8 mouse cellular contexts compared by ENCODE assay signal in the genomic region with DNA sequence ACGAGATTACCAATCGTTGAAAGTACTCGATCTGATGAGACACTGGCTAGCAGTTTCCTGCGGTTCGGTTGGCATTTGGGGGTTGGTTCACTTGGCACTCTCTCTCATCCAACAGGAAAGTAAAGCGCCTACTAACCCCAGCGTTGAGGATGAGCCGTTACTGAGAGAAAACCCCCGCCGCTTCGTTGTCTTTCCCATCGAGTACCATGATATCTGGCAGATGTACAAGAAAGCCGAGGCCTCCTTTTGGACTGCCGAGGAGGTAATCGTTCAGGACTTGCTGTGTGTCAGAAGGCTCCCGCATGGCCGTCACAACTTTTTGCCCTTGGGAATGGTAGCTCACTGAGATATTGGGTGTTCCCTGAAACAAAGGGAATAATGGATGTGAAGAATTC. TPM values are rescaled to one million over a fixed set of nuclear protein-coding genes. Genes with fewer than 3 reads are reported as not detected.
A peak's percentile ranks its signal among the peaks of the same experiment; 100 is the strongest.
DNase-seq lines count a peak whose midpoint lies in the region; ATAC-seq and TF ChIP-seq lines count a peak whose summit lies in the region.

No protein-coding gene starts in this region.

- 2% methylated on average over 17 of the region's 17 CpGs for WGBS in heart, embryonic 10.5 days
- WGBS in forebrain, embryonic 13.5 days, result 1% methylated on average over 17 of the region's 17 CpGs
- under 1% methylated on average over 17 of the region's 17 CpGs for WGBS in liver, embryonic 14.5 days (ENCODE audit: insufficient replicate concordance)

- H3K27ac ChIP-seq in heart, embryonic 10.5 days, result peak overlapping the region; percentile 96
- H3K27ac ChIP-seq in forebrain, embryonic 13.5 days, result peak overlapping the region; percentile 80; the same call in 1 of the 2 replicates
- H3K27ac ChIP-seq in liver, embryonic 14.5 days, result peak overlapping the region; percentile 84

- ATAC-seq in CD4-positive, CD25-positive, alpha-beta regulatory T cell, adult 4 months, result peak; percentile 7
- no peak; the same call in 1 of the 2 replicates for ATAC-seq in forebrain, embryonic 13.5 days
- ATAC-seq in liver, embryonic 14.5 days (ENCODE audit: insufficient read depth), result no peak

- TF ChIP-seq CTCF in liver, embryonic 14.5 days (IDR thresholded peaks at IDR 0.05; ENCODE audit: low read depth), result no peak

- no peak for TF ChIP-seq EP300 in liver, embryonic 14.5 days (IDR thresholded peaks at IDR 0.05; ENCODE audit: low read depth)

- H3K4me1 ChIP-seq in heart, embryonic 10.5 days, result peaks cover 43% of the 10 kb centered on the region
- peaks cover 57% of the 10 kb centered on the region for H3K4me1 ChIP-seq in forebrain, embryonic 13.5 days
- peaks cover 35 to 44% of the 10 kb centered on the region in 2 experiments for H3K4me1 ChIP-seq in liver, embryonic 14.5 days (replicated peaks; ENCODE audit: control insufficient read depth in 2 of 2, insufficient read depth in 2 of 2, low read length in 1 of 2)

- H3K4me3 ChIP-seq in heart, embryonic 10.5 days, result peak overlapping the region; percentile 97
- H3K4me3 ChIP-seq in forebrain, embryonic 13.5 days, result peak overlapping the region; percentile 88
- peak overlapping the region; percentile 66 to 80 for H3K4me3 ChIP-seq in liver, embryonic 14.5 days (ENCODE audit: insufficient read depth in 1 of 2, low read depth in 2 of 2, low read length in 2 of 2)

- no peaks in the 10 kb centered on the region for H3K27me3 ChIP-seq in heart, embryonic 10.5 days (ENCODE audit: insufficient read depth, poor library complexity, severe bottlenecking)
- no peaks in the 10 kb centered on the region for H3K27me3 ChIP-seq in forebrain, embryonic 13.5 days
- H3K27me3 ChIP-seq in liver, embryonic 14.5 days (ENCODE audit: control insufficient read depth, insufficient read depth, low read length), result no peaks in the 10 kb centered on the region

- peak overlapping the region; percentile 92 for H3K9ac ChIP-seq in forebrain, embryonic 13.5 days
- peak overlapping the region; percentile 90 for H3K9ac ChIP-seq in liver, embryonic 14.5 days (replicated peaks)

- H3K9me3 ChIP-seq in heart, embryonic 10.5 days, result no peaks in the 10 kb centered on the region
- H3K9me3 ChIP-seq in forebrain, embryonic 13.5 days (replicated peaks), result no peaks in the 10 kb centered on the region
- H3K9me3 ChIP-seq in liver, embryonic 14.5 days (ENCODE audit: control insufficient read depth, low read length), result no peaks in the 10 kb centered on the region

- H3K36me3 ChIP-seq in heart, embryonic 10.5 days, result peaks cover 34% of the 10 kb centered on the region
- H3K36me3 ChIP-seq in forebrain, embryonic 13.5 days (ENCODE audit: poor library complexity, severe bottlenecking), result peaks cover 34% of the 10 kb centered on the region
- H3K36me3 ChIP-seq in liver, embryonic 14.5 days (replicated peaks; ENCODE audit: control insufficient read depth, insufficient read depth, low read depth), result peaks cover 50% of the 10 kb centered on the region

- no peak for DNase-seq in heart, embryonic 10.5 days (ENCODE audit: low spot score)
- no peak for DNase-seq in heart, postnatal 4 days
- DNase-seq in liver, embryonic 14.5 days (ENCODE audit: low read depth in 3 of 3, low spot score in 3 of 3), result no peak
- no peak for DNase-seq in urinary bladder, postnatal 14 days (ENCODE audit: low spot score)
- no peak for DNase-seq in MN1 (ENCODE audit: low spot score)
- no peak for DNase-seq in frontal cortex, postnatal 14 days (ENCODE audit: low spot score in 2 of 2)

- peak overlapping the region; percentile 78 for H3K4me2 ChIP-seq in forebrain, embryonic 13.5 days
- H3K4me2 ChIP-seq in liver, embryonic 14.5 days (ENCODE audit: low read depth), result peak overlapping the region; percentile 98

RNA-seq across cellular contexts. Expression of gene Rrm2, which starts 0.8 kb away (rescaled TPM):
- polyA plus RNA-seq in heart, embryonic 10.5 days (2016; fragmentation: Nextera tagmentation; extraction: Ambion mirVana), result 307 TPM in 2 replicates
- total RNA-seq in heart, postnatal 4 days (2021), result 100 to 1,000 TPM; 166 to 174 TPM
- polyA plus RNA-seq in CD4-positive, CD25-positive, alpha-beta regulatory T cell, adult 4 months (2017; shearing (Covaris generic)), result 10 to 100 TPM; 49.7 to 81.3 TPM
- 405 and 421 TPM in 2 replicates for polyA plus RNA-seq in forebrain, embryonic 13.5 days (2015; fragmentation: Nextera tagmentation; extraction: Ambion mirVana)
- 87.7 and 139 TPM in 2 replicates for polyA plus RNA-seq in liver, embryonic 14.5 days (2012; rRNA removed)
- polyA plus RNA-seq in liver, embryonic 14.5 days (2014; fragmentation: Nextera tagmentation; extraction: Ambion mirVana), result 388 and 401 TPM in 2 replicates

RNA-seq across cellular contexts. Expression of gene Cys1, which starts 27.2 kb away (rescaled TPM):
- 0.28 and 0.34 TPM in 2 replicates for polyA plus RNA-seq in heart, embryonic 10.5 days (2016; fragmentation: Nextera tagmentation; extraction: Ambion mirVana)
- 1 to 10 TPM; 2.8 to 3.4 TPM for total RNA-seq in heart, postnatal 4 days (2021)
- polyA plus RNA-seq in CD4-positive, CD25-positive, alpha-beta regulatory T cell, adult 4 months (2017; shearing (Covaris generic)), result not detected
- 0.45 and 0.58 TPM in 2 replicates for polyA plus RNA-seq in forebrain, embryonic 13.5 days (2015; fragmentation: Nextera tagmentation; extraction: Ambion mirVana)
- polyA plus RNA-seq in liver, embryonic 14.5 days (2012; rRNA removed), result 0.74 and 1.2 TPM in 2 replicates
- 0.28 and 0.40 TPM in 2 replicates for polyA plus RNA-seq in liver, embryonic 14.5 days (2014; fragmentation: Nextera tagmentation; extraction: Ambion mirVana)

RNA-seq across cellular contexts. Expression of gene Klf11, which starts 57.7 kb away (rescaled TPM):
- 12.0 and 16.2 TPM in 2 replicates for polyA plus RNA-seq in heart, embryonic 10.5 days (2016; fragmentation: Nextera tagmentation; extraction: Ambion mirVana)
- 10 to 100 TPM; 32.6 to 35.8 TPM for total RNA-seq in heart, postnatal 4 days (2021)
- 1 to 10 TPM; 2.2 to 3.1 TPM for polyA plus RNA-seq in CD4-positive, CD25-positive, alpha-beta regulatory T cell, adult 4 months (2017; shearing (Covaris generic))
- 11.2 and 13.1 TPM in 2 replicates for polyA plus RNA-seq in forebrain, embryonic 13.5 days (2015; fragmentation: Nextera tagmentation; extraction: Ambion mirVana)
- polyA plus RNA-seq in liver, embryonic 14.5 days (2012; rRNA removed), result 5.4 TPM in 2 replicates
- 6.9 and 7.7 TPM in 2 replicates for polyA plus RNA-seq in liver, embryonic 14.5 days (2014; fragmentation: Nextera tagmentation; extraction: Ambion mirVana)
